Mouse (Mus musculus): ENCODE measurements around the gene Cep85l. TPM values are rescaled to one million over a fixed set of nuclear protein-coding genes. Genes with fewer than 3 reads are reported as not detected.

Gene Cep85l
- polyA plus RNA-seq, 1 experiment from 2014 or later = 5.3 TPM

- Histone ChIP-seq H3K9ac (no peak overlapping the region), H3K4me2 (no peak overlapping the region), H3K27me3 (no peaks in the 10 kb centered on the region), H3K36me3 (replicated peaks) (no peaks in the 10 kb centered on the region), H3K9me3 (no peaks in the 10 kb centered on the region), H3K4me1 (no peaks in the 10 kb centered on the region), H3K27ac (no peak overlapping the region), H3K4me3 (replicated peaks) (no peak overlapping the region)
- ATAC-seq (ENCODE audit: low FRiP score) = no peak
- 69% methylated on average over 2 of the region's 2 CpGs for WGBS
These were observed 150.6 kb downstream of the Cep85l start for GRCm38 (mm10) chr10:53229190-53229589.

Other genes starting within 250 kb of the Cep85l start
- gene Pln, start 42.3 kb downstream of the Cep85l start, polyA plus RNA-seq (2016; fragmentation: Nextera tagmentation; extraction: Ambion mirVana) = 1.7 and 2.1 TPM in 2 replicates
- gene Asf1a, start 216.8 kb upstream of the Cep85l start, polyA plus RNA-seq (2016; fragmentation: Nextera tagmentation; extraction: Ambion mirVana) = 158 and 160 TPM in 2 replicates

Measured in forebrain, embryonic 12.5 days (tissue).